Mouse (Mus musculus): ENCODE data around the gene Klrb1b.

DNA sequence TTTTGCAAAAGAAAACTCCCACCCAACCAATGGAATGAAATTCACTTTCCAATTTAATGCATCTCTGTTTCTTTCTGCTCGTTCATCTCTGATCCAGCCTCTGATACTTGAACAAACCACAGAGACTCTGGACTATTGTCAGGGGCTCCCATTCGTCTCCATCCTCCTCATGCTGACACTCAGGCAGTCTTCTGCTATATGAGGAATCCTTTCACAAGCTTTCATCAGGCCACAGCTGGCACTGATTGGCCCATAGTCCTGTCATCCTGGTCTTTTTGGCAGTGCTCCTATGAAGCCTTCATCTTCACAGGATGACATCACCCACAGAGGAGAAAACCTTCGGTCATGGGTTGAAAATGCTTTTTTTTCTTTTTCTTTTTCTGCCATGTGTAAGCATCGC, 58.1 kb downstream of the Klrb1b start:
- TF ChIP-seq POLR2A (IDR thresholded peaks at IDR 0.05; ENCODE audit: borderline replicate concordance, extremely low read depth, low read depth, low read length) (no peak), CTCF (IDR thresholded peaks at IDR 0.05; ENCODE audit: insufficient read depth, low read length) (no peak)

Data from lung, adult 2 months (tissue).